Mouse (Mus musculus): ENCODE data around the gene Secisbp2.

Gene Secisbp2

GRCm38 (mm10) chr13:51685290-51685966 is 33.9 kb downstream of the Secisbp2 start:
- peak; percentile 65 to 72 for DNase-seq

DNA sequence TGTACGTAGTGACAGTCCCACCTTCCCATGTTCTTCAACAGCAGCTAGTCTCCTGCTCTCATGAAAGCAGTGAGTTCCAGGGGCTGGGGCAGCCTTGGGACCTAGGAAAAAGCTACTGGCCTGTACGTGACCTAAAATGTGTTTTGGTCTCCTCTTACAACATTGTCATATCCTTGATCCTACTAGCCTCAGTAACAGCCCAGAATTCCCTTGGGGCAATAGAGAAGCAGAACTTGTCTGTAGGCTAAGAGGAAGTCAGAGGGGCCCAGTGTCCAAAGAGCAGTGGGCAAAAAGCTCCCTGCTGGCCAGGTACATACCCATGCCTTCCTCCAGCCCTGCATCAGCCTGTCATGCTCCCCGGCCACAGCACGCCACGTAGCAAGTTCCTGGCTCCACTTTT is 35.5 kb downstream of the Secisbp2 start:
- DNase-seq = no peak

GRCm38 (mm10) chr13:51688688-51689087 is 37.2 kb downstream of the Secisbp2 start:
- no peak for DNase-seq

DNA sequence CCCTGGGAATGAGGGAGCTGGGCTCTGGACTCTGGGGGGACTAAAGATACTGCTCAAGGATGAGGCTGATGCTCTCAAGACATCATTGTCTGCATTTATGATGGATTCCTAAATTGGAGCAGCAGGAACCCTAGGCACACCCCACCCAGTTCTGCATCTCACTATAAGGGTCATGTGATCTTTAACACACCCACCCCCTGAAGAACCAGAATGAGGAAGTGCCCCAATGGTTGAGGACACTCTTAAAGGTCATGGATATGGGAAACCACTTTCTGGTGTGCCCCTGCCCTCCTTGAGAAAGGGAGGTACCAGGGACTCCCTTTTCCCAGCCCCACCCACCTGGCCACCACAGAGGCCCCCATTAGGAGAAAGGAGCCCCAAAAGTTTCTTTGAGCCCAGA is 45.0 kb downstream of the Secisbp2 start:
- DNase-seq = no peak

DNA sequence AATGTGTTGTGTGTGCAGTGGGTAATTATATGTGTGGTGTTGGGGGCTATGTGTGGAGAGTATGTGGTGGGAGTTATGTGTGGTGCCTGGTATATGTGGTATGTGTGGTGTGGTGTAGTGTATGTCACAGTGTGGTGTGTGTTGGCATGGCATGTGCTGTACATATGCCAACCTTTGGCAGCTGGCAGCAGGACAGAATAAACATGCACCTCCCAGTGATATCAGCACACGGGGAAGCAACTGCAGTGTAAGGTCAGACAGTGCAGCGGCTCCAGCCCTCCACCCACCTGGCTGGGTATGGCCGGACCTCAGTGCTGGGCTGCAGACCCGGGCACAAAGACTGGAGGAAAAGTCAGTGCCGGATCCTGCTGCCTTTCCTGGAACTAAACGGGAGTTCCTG is 46.0 kb downstream of the Secisbp2 start:
- no peak for DNase-seq

DNA sequence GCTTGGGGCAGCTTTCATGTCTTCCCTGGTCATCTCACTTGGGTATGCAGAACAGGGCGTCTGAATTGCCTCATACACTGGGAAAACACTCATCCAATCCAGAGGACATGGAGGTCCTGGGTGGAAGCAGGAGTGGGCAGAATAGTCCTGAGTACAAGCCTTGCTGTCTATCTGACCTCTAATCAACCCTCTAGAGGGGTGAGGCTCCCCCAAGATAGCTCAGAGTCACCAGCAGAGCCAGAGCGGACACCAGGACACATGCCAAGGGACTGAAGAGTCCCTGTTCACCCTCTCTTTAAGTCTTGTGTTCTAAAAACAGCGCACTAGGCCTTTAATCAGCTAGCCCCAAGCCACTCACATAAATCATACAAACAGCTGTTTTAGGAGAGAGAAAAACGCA is 46.4 kb downstream of the Secisbp2 start:
- DNase-seq = no peak

GRCm38 (mm10) chr13:51698318-51698717 is 46.8 kb downstream of the Secisbp2 start:
- DNase-seq = no peak

DNA sequence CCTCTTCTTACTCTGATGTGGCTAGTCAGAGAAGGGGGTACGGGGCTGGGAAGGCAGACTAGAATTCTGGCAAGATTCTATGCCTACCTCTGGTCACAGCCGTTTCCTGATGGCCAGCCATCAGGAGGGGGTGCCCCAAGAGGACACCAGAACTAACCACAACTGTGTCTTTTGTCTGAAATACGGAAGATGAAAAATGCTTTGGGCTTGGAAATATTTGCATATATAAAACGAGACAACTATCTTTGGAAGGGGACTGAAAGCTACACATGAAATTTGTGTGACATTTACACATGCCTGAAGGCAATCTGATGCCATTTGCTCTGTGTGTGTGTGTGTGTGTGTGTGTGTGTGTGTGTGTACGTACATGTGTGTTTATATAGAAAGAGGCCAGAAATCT is 52.4 kb downstream of the Secisbp2 start:
- no peak for DNase-seq

DNA sequence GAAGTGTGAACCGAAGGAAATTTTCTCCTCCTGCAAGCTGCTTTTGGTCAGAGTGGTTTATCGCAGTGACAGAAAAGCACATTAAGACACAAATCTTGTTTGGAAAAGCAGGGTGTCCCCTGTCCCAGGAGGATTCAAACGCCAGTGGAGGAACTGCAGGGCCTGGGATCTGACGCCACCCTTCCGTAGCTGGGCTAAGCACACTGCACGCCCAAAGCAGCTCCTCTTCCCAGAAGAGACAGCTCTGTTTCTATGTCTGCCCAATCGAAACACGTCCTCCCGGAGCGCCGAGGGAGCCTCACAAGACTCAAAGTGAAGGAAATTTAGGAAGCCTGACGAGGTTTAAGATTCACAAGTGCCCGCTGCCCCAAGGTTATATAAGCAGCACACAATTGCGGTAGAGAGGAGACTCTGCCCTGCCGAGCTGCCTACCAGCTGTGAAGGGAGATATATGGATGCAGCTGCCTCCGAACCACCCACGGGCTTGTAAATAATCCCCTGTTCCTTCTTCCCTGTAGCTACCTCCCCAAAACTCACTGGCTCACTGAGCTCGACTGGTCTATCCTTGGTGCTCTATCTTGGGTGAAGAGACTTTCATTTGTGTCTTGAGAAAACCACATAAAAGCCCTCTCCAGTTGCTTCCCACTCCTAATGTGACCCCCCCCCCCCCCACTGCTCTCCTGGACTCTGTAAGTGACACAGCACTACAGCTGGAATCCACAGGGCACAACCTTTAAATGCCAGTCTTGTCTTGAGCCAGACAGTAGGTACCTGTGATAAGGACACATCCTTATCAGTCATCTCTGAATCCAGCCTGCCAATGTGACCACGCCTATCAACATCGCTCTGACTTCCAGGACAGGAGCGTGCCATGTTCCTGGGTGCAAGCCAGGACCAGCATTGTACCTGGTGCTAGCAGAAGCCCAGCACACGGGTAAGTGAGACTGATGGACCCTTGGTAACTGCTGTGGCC is 54.7 kb downstream of the Secisbp2 start:
- DNase-seq = no peak

GRCm38 (mm10) chr13:51710738-51711137 is 59.2 kb downstream of the Secisbp2 start:
- DNase-seq = no peak

GRCm38 (mm10) chr13:51712022-51712421 is 60.5 kb downstream of the Secisbp2 start:
- no peak for DNase-seq

DNA sequence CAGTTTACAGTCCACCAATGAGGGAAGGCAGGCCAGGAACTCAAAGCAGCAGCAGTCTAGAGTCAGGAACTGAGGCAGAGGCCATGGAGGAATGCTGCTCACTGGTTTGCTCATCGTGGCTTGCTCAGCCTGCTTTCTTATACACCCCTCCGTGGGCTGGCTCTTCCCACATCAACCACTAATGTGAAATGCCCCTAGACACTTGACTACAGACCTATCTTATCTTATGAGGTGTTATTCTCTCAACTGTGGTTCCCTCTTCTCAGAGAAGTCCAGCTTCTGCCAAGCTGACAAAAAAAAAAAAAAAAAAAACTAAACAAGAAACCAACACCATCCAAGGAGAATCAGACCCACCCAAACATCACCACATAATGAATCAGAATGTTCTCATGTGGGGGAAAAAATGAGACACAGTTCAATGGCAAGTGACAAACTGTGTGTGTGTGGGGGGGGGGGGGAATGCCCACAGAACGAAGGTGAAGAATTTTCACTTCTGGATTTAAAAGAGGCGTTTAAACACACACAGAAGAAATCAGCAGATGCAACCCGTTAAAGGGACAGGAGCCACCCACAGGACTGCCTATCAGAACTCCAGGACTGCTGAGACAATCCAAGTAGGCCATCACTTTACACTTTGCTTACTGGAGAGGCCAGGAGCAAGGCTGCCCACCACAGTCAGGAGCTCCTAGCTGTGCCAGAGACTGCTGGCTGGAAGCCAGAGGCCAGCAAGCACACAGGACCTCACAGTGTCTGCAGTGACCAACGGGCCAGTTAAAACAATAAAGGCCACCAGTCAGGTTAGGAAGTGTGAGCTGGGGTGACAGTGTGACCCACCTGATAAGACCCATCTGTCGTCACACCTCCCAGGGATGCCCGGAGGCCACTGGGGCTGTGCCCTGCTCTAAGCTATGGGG is 65.1 kb downstream of the Secisbp2 start:
- DNase-seq = no peak

DNA sequence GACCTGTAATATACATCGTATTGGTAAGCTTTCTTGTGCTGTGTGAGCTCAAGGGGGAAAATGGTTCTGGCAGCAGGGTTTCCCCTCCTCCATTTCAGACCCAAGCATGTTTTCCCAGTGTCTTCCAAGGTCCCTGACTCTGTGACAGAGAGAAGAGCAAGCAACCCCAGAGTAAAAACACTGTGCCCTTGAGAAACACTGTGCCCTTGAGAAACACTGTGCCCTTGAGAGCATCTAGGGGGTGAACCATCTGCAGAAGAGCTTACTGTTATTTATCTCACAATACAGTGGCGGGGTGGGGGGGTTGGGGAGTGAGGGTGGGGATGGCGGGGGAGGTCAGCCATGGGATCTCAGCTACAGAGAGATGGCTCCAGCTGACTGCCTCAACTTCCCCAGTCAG is 67.8 kb downstream of the Secisbp2 start:
- no peak for DNase-seq

DNA sequence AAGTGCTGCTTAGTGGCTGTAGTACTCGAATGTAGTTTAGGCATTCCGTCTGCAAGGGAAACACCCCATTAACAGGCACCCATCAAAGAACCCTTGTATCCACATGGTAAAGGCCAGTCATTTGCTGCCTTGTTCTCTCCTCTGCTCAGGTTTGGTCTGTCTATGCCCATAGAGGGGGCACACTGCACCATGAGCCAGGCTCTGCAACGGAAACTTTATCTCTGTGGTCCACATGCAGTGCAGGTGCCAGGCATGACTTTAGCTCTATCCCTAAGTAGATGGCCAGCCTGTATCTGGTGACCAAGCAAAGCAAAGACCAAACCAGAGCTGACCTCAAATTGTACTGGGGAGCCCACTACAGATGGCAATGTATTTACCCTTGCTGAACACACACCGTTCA is 69.1 kb downstream of the Secisbp2 start:
- DNase-seq = no peak

GRCm38 (mm10) chr13:51723114-51723513 is 71.6 kb downstream of the Secisbp2 start:
- DNase-seq = no peak

DNA sequence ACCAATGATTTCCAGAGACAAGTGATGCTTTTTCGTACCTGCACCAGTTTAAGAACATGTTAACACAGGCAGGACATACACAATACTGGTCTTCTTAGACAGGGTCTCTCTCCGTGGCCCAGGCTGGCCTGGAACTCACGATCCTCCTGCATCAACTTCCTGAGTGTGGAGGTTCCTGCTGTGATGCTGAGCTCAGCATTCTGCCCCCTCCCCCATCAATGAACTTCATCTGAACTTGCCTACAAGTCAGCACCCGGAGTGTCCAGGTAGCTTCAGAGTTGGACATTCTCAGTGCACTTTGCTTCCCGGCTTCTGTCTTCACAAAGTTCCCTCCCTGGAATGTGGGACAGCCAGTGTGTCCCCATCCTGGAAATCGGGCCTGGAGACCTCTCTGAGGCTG is 73.1 kb downstream of the Secisbp2 start:
- DNase-seq = no peak

DNA sequence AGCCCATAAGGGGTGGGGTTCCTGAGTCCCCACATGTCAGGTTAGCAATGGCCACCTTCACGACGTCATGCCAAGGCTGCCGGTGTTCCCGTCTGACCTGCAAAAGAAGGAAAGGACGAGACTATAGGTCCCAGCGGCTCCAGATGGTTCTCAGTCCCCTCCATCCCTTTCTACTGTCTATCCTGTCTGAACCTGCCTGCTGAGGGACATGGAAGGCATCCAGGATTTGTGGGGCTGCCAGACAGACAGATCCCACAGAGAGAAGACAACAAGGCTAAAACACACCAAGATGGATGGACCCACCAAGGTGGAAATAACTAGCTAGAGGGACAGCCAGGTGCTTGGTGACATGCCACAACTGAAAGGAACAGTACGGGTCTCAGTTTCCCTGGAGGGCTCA is 73.9 kb downstream of the Secisbp2 start:
- DNase-seq = no peak

GRCm38 (mm10) chr13:51725926-51726574 is 74.6 kb downstream of the Secisbp2 start:
- DNase-seq = no peak

DNA sequence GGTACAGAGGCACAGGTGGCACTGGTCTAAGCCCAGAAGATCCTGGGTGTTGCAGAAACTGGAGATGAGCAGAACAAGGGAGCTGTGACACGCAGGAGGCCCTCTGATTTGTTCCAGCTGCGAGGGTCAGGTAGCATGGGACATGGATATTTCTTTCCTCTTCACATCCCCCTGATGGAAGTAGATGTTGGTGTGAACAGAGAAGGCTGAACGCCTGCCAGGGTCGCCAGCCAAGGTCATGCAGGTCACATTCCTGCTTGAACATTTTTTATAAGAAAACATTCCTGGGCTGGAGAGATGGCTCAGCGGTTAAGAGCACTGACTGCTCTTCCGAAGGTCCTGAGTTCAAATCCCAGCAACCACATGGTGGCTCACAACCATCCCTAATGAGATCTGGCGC is 75.9 kb downstream of the Secisbp2 start:
- DNase-seq = no peak

- DNase-seq = no peak
Measured at GRCm38 (mm10) chr13:51729887-51730361, 78.4 kb downstream of the Secisbp2 start.

- no peak for DNase-seq
Measured at GRCm38 (mm10) chr13:51731474-51731873, 80.0 kb downstream of the Secisbp2 start.

DNA sequence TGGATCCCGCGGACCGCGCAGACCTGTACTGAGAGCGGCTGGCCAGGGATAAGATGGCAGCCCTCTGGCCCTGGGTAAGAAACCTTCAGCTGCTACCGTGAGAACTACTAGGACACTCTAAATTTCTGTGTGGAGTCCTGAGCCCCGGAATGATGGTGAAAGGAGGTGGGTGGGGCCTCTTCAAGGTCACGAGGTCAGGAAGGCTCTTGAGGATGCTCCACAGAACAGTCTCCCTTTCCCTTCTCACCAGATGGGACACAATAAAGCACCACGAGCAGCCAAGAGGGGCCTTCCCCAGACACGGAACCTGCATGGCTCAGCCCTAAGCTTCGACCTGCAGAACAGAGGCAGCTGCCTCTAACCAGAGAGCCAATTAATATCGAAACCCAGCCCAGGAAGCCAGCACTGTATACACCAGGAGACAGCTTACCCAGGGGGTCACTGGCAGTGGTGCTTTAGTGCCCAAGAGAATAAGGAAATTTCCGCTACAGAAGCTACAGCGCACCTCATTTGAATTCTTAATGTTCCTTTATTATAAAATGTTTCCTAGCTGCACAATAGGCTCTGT is 80.7 kb downstream of the Secisbp2 start:
- DNase-seq = no peak

Measured in kidney, adult 8-10 months (tissue).